Mouse (Mus musculus): ENCODE measurements around the gene Fads2.

Fads2 gene

DNA sequence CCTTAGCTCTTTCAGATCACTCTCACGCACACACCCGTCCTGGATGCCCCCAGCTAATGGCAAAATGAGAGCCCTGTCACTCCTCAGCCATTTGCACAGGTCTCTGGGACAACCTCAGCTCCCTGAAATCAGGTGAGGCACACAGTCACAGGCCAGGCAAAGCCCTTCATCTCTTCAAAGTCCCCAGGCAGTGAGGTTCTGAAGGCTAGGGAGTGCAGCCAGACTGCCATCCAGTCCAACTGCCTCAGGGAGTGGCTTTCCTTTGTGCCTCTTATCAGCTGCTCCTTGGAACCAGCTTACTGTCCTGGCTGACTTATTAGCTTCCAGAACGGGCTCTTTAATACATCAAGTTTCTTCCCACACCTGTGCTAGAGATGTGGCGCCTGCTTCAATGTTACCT, 6.9 kb downstream of the Fads2 start:
- TF ChIP-seq NANOG (IDR thresholded peaks at IDR 0.05; ENCODE audit: borderline replicate concordance, low read length), result no peak
- TF ChIP-seq CTCF (conservative IDR thresholded peaks at IDR 0.05; ENCODE audit: low read length), result no peak
- no peaks in the 10 kb centered on the region for H3K27me3 ChIP-seq (ENCODE audit: insufficient read depth, low read length)
- H3K4me3 ChIP-seq (replicated peaks; ENCODE audit: low read length), result no peak overlapping the region
- H3K4me1 ChIP-seq (replicated peaks; ENCODE audit: low read depth, low read length), result peaks cover 20% of the 10 kb centered on the region
- no peaks in the 10 kb centered on the region for H3K9me3 ChIP-seq (ENCODE audit: low read length)
- H3K36me3 ChIP-seq (ENCODE audit: insufficient read depth, low read length), result peaks cover 93% of the 10 kb centered on the region

DNA sequence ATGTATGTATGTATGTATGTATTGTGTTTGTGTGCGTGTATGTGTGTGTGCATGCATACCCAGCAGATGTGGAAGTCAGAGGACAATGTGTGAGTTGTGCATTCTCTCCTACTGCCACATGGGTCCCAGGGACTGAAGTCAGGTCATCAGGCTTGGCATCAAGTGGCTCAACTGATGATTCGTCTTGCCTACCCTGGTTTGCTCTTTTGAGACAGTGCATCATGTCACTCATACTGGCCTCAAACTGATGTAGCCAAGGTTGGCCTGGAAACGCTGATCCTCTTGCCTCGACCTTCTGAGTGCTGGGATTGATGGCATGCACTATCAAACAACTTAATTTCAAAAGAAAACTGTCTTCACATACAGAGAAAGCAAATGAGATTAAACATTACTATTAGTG, 7.7 kb downstream of the Fads2 start:
- H3K9me3 ChIP-seq (ENCODE audit: low read length), result no peaks in the 10 kb centered on the region
- peaks cover 17% of the 10 kb centered on the region for H3K4me1 ChIP-seq (replicated peaks; ENCODE audit: low read depth, low read length)
- peaks cover 94% of the 10 kb centered on the region for H3K36me3 ChIP-seq (ENCODE audit: insufficient read depth, low read length)
- TF ChIP-seq NANOG (IDR thresholded peaks at IDR 0.05; ENCODE audit: borderline replicate concordance, low read length) (no peak), POU5F1 (IDR thresholded peaks at IDR 0.05; ENCODE audit: borderline replicate concordance, low read length) (no peak), CTCF (conservative IDR thresholded peaks at IDR 0.05; ENCODE audit: low read length) (no peak)
- H3K4me3 ChIP-seq (replicated peaks; ENCODE audit: low read length), result no peak overlapping the region
- H3K27me3 ChIP-seq (ENCODE audit: insufficient read depth, low read length), result no peaks in the 10 kb centered on the region

GRCm38 (mm10) chr19:10086976-10087375, 14.6 kb downstream of the Fads2 start:
- H3K36me3 ChIP-seq (ENCODE audit: insufficient read depth, low read length), result peaks cover 98% of the 10 kb centered on the region
- no peaks in the 10 kb centered on the region for H3K27me3 ChIP-seq (ENCODE audit: insufficient read depth, low read length)
- TF ChIP-seq CTCF (conservative IDR thresholded peaks at IDR 0.05; ENCODE audit: low read length) (no peak), NANOG (IDR thresholded peaks at IDR 0.05; ENCODE audit: borderline replicate concordance, low read length) (no peak), POU5F1 (IDR thresholded peaks at IDR 0.05; ENCODE audit: borderline replicate concordance, low read length) (no peak)
- no peaks in the 10 kb centered on the region for H3K4me1 ChIP-seq (replicated peaks; ENCODE audit: low read depth, low read length)
- no peak overlapping the region for H3K4me3 ChIP-seq (replicated peaks; ENCODE audit: low read length)
- no peaks in the 10 kb centered on the region for H3K9me3 ChIP-seq (ENCODE audit: low read length)

DNA sequence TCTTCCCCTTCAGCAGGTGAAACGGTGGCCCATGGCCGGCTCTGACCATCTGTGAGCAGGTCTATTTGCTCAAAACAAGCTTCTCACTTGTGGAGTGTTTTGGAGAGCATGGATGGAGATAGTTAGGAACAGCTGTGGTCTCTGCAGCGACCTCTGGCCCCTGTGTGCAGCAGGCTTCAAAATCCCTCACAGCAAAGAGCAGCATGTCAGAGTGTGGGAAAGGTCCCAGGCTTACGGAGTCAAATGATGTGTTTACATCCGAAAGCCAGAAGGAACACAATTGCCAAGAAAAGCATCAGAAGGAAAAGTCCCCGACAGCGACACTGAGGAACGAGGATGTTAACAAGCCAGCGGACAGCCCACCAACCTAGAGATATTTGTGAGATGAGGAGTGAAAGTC, 16.1 kb downstream of the Fads2 start:
- Histone ChIP-seq H3K9me3 (ENCODE audit: low read length) (no peaks in the 10 kb centered on the region), H3K27me3 (ENCODE audit: insufficient read depth, low read length) (no peaks in the 10 kb centered on the region), H3K4me1 (replicated peaks; ENCODE audit: low read depth, low read length) (no peaks in the 10 kb centered on the region), H3K4me3 (replicated peaks; ENCODE audit: low read length) (no peak overlapping the region), H3K36me3 (ENCODE audit: insufficient read depth, low read length) (peaks cover 97% of the 10 kb centered on the region)
- no peak for TF ChIP-seq CTCF (conservative IDR thresholded peaks at IDR 0.05; ENCODE audit: low read length)
- TF ChIP-seq POU5F1 (IDR thresholded peaks at IDR 0.05; ENCODE audit: borderline replicate concordance, low read length), result no peak
- TF ChIP-seq NANOG (IDR thresholded peaks at IDR 0.05; ENCODE audit: borderline replicate concordance, low read length), result no peak

GRCm38 (mm10) chr19:10082105-10082504, 19.4 kb downstream of the Fads2 start:
- H3K36me3 ChIP-seq (ENCODE audit: insufficient read depth, low read length), result peaks cover 97% of the 10 kb centered on the region
- no peaks in the 10 kb centered on the region for H3K4me1 ChIP-seq (replicated peaks; ENCODE audit: low read depth, low read length)
- H3K9me3 ChIP-seq (ENCODE audit: low read length), result no peaks in the 10 kb centered on the region
- H3K4me3 ChIP-seq (replicated peaks; ENCODE audit: low read length), result no peak overlapping the region
- no peaks in the 10 kb centered on the region for H3K27me3 ChIP-seq (ENCODE audit: insufficient read depth, low read length)
- TF ChIP-seq NANOG (IDR thresholded peaks at IDR 0.05; ENCODE audit: borderline replicate concordance, low read length) (no peak), CTCF (conservative IDR thresholded peaks at IDR 0.05; ENCODE audit: low read length) (no peak), POU5F1 (IDR thresholded peaks at IDR 0.05; ENCODE audit: borderline replicate concordance, low read length) (no peak)

DNA sequence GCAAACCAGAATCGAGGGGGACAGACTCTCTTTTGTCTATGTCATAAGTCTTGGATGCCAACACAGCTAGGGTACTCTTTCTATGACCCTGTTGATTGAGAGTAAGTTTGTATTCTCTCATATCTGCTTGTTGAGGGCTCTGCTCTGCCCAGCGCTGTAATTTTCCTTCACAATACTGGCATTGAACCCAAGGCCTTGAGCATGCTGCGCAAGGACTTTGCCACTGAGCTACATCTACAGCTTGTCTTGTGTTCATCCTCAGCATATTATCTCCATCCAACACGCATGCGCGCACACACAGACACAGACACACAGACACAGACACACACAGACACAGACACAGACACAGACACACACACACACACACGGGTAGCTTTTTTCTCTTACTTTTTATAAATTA, 21.2 kb downstream of the Fads2 start:
- TF ChIP-seq POU5F1 (IDR thresholded peaks at IDR 0.05; ENCODE audit: borderline replicate concordance, low read length), result no peak
- TF ChIP-seq NANOG (IDR thresholded peaks at IDR 0.05; ENCODE audit: borderline replicate concordance, low read length), result no peak
- TF ChIP-seq CTCF (conservative IDR thresholded peaks at IDR 0.05; ENCODE audit: low read length), result no peak
- Histone ChIP-seq H3K4me1 (replicated peaks; ENCODE audit: low read depth, low read length) (no peaks in the 10 kb centered on the region), H3K36me3 (ENCODE audit: insufficient read depth, low read length) (peaks cover 97% of the 10 kb centered on the region), H3K4me3 (replicated peaks; ENCODE audit: low read length) (no peak overlapping the region), H3K27me3 (ENCODE audit: insufficient read depth, low read length) (no peaks in the 10 kb centered on the region), H3K9me3 (ENCODE audit: low read length) (no peaks in the 10 kb centered on the region)

DNA sequence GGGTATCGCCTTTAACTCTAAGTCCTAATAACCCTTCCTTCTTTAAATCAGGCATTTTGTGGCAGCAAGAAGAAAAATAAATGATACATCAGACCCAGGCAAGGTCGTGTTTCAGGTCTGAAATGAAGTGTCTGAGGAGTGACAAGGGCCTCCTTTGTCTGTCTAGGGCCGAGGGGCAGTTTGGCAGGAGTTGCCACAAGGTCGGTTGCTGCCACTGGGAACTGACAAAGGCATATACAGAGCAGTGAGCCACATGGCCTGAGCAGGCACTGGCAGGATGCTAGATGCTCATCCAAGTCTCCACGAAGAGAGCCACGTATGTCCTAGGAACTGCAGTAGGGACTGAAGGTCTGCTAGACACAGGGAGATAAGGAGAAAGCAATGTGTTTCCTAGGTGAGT, 23.2 kb downstream of the Fads2 start:
- peaks cover 99% of the 10 kb centered on the region for H3K36me3 ChIP-seq (ENCODE audit: insufficient read depth, low read length)
- no peaks in the 10 kb centered on the region for H3K9me3 ChIP-seq (ENCODE audit: low read length)
- TF ChIP-seq CTCF (conservative IDR thresholded peaks at IDR 0.05; ENCODE audit: low read length) (no peak), NANOG (IDR thresholded peaks at IDR 0.05; ENCODE audit: borderline replicate concordance, low read length) (no peak), POU5F1 (IDR thresholded peaks at IDR 0.05; ENCODE audit: borderline replicate concordance, low read length) (no peak)
- no peaks in the 10 kb centered on the region for H3K27me3 ChIP-seq (ENCODE audit: insufficient read depth, low read length)
- no peaks in the 10 kb centered on the region for H3K4me1 ChIP-seq (replicated peaks; ENCODE audit: low read depth, low read length)
- H3K4me3 ChIP-seq (replicated peaks; ENCODE audit: low read length), result no peak overlapping the region

- Histone ChIP-seq H3K27me3 (ENCODE audit: insufficient read depth, low read length) (no peaks in the 10 kb centered on the region), H3K4me3 (replicated peaks; ENCODE audit: low read length) (no peak overlapping the region), H3K4me1 (replicated peaks; ENCODE audit: low read depth, low read length) (peaks cover 31% of the 10 kb centered on the region), H3K9me3 (ENCODE audit: low read length) (peaks cover 5% of the 10 kb centered on the region), H3K36me3 (ENCODE audit: insufficient read depth, low read length) (peaks cover 92% of the 10 kb centered on the region)
- TF ChIP-seq CTCF (conservative IDR thresholded peaks at IDR 0.05; ENCODE audit: low read length) (no peak), NANOG (IDR thresholded peaks at IDR 0.05; ENCODE audit: borderline replicate concordance, low read length) (no peak), POU5F1 (IDR thresholded peaks at IDR 0.05; ENCODE audit: borderline replicate concordance, low read length) (no peak)
Observed at GRCm38 (mm10) chr19:10073145-10073544, 28.4 kb downstream of the Fads2 start.

DNA sequence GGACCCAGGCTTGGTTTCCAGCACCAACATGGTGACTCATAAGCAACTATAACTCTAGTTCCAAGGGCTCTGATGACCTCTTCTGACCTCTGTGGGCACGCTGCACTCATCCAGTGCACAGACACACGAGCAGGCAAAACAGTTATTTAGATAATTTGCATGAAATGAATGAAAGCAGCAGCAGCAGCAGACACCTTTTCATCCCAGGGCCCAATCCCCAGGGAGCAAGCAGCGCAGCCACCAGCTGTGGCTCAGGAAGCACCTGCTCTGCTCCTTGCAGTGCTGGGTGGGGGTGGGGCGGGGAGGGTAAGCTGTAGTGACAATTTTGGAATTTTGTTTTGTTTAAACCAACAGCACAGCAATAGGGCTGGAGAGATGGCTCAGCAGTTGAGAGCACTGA, 29.7 kb downstream of the Fads2 start:
- Histone ChIP-seq H3K9me3 (ENCODE audit: low read length) (peaks cover 5% of the 10 kb centered on the region), H3K4me3 (replicated peaks; ENCODE audit: low read length) (no peak overlapping the region)
- no peak for TF ChIP-seq POU5F1 (IDR thresholded peaks at IDR 0.05; ENCODE audit: borderline replicate concordance, low read length)
- TF ChIP-seq NANOG (IDR thresholded peaks at IDR 0.05; ENCODE audit: borderline replicate concordance, low read length), result no peak
- TF ChIP-seq CTCF (conservative IDR thresholded peaks at IDR 0.05; ENCODE audit: low read length), result no peak

More for the DNA sequence above, 29.7 kb downstream of the Fads2 start:
- H3K4me1 ChIP-seq (replicated peaks; ENCODE audit: low read depth, low read length), result peaks cover 31% of the 10 kb centered on the region
- H3K36me3 ChIP-seq (ENCODE audit: insufficient read depth, low read length), result peaks cover 92% of the 10 kb centered on the region
- no peaks in the 10 kb centered on the region for H3K27me3 ChIP-seq (ENCODE audit: insufficient read depth, low read length)
